Mouse (Mus musculus) lung, postnatal 36 days (tissue): Measurements from ENCODE around the gene Nxph4.

Experiments
- DNase-seq: peaks from one replicate; pipeline ENCODE4 v3.0.0; 2022; ENCODE audit warnings: mixed read lengths

The Nxph4 gene

GRCm38 (mm10) chr10:127480833-127481813 is 53.2 kb downstream of the Nxph4 start:
- DNase-seq: peak; percentile 73

- peak; percentile 65 for DNase-seq
Observed at GRCm38 (mm10) chr10:127479131-127479530, 55.2 kb downstream of the Nxph4 start.

GRCm38 (mm10) chr10:127477301-127477700 is 57.1 kb downstream of the Nxph4 start:
- no peak for DNase-seq

- DNase-seq: no peak
Observed at GRCm38 (mm10) chr10:127476541-127476940, 57.8 kb downstream of the Nxph4 start.
